Mouse (Mus musculus) lung, adult 2 months (tissue): ENCODE data around the gene Zg16.

Source experiments
- CTCF ChIP-seq: fragments of 200-500 bp; IDR thresholded peaks from 2 replicates; pipeline ENCODE4 v1.5.1; 2011; ENCODE audit warnings: mild to moderate bottlenecking, low read length, control low read depth; ENCODE audit not compliant: insufficient read depth
- POLR2A ChIP-seq: fragments of 200-500 bp; IDR thresholded peaks from 2 replicates; pipeline ENCODE4 v1.6.1; 2011; ENCODE audit warnings: low read depth, mild to moderate bottlenecking, control low read depth, low read length, borderline replicate concordance; ENCODE audit errors: extremely low read depth

DNA sequence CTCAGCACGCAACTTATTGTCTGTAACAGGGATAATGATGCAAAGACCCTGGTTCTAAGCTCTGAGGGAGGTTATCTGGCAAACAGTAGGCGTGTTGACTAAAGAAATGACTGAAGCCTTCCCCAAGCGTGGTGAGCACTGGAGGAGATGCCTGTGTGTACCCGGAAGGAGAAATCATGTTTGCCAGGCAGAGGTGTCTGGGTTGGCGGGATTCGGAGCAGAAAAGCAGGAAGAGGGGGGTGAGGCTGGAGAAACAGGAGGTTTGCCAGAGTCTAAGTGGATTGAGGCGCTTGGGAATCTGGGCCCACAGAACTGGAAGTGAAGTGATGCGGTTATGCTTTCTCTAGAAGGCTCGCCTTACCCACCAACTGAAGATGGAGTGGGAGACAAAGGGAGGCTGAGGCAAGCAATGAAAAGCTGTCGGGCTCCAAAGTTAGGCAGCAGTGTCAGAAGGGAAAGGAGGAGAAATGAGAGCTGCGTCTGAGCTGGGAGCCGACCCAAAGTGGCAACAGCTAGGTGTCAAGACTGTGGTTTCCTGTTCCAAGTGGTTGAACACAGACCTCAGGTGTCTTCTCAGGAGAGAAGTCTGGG, 25.2 kb upstream of the Zg16 start:
- no peak for TF ChIP-seq CTCF
- no peak for TF ChIP-seq POLR2A
